Mouse (Mus musculus) kidney, postnatal 10 days (tissue): ENCODE measurements at regions not wholly inside any gene's neighbourhood (a gene's known extent, or its start where the extent isn't known, plus 50 kb on each side); places are given as distances from the start of the nearest gene placed in this dataset.

Experiments
- DNase-seq: peaks from one replicate; pipeline ENCODE4 v3.0.0; 2021; ENCODE audit warnings: mixed read lengths

- peak; percentile 29 for DNase-seq
Observed at GRCm38 (mm10) chr6:101473257-101473925, 95.7 kb upstream of the Pdzrn3 start.

- DNase-seq, result no peak
Observed at GRCm38 (mm10) chr6:101464910-101465309, 87.2 kb upstream of the Pdzrn3 start.

GRCm38 (mm10) chr6:101463812-101464320, 86.2 kb upstream of the Pdzrn3 start:
- DNase-seq, result no peak

- no peak for DNase-seq
Observed at GRCm38 (mm10) chr6:101446720-101447119, 69.0 kb upstream of the Pdzrn3 start.

- DNase-seq, result peak; percentile 9
Observed at GRCm38 (mm10) chr6:101446316-101446715, 68.6 kb upstream of the Pdzrn3 start.

- DNase-seq, result no peak
Observed at GRCm38 (mm10) chr6:101432769-101433168, 55.1 kb upstream of the Pdzrn3 start.

GRCm38 (mm10) chr6:101429634-101430033, 51.9 kb upstream of the Pdzrn3 start:
- no peak for DNase-seq
